Mouse (Mus musculus) limb, embryonic 14.5 days (tissue): ENCODE measurements around the gene Slco6d1. TPM values are rescaled to one million over a fixed set of nuclear protein-coding genes. Genes with fewer than 3 reads are reported as not detected.
"Not testable (repeated sequence)": the region's sequence is repeated elsewhere in the genome, so short reads cannot be mapped to it uniquely, and the experiment has no call there.

ENCODE experiments used
- ATAC-seq: fragments of 200-750 bp; cut with Nextera tagmentation; 2 replicates; pipeline ENCODE4 v1.8.0; 2017; ENCODE audit warnings: low read depth, moderate number of reproducible peaks, moderate TSS enrichment; ENCODE audit not compliant: low FRiP score
- DNase-seq: peaks from one replicate; pipeline ENCODE4 v3.0.0-alpha.2; 2015; ENCODE audit warnings: low spot score
- H3K27ac ChIP-seq: fragments of 300-500 bp; sonication (generic); replicated peaks from 2 replicates; pipeline ENCODE4 v1.5.1; 2014; ENCODE audit warnings: low read depth, mild to moderate bottlenecking, low read length, moderate library complexity, mixed read lengths
- H3K27me3 ChIP-seq: fragments of 300-500 bp; sonication (generic); 2 replicates; pipeline ENCODE4 v1.6.1; 2014; ENCODE audit warnings: low read length, mixed read lengths; ENCODE audit not compliant: control insufficient read depth, insufficient read depth
- H3K36me3 ChIP-seq: fragments of 300-500 bp; sonication (generic); 2 replicates; pipeline ENCODE4 v1.6.1; 2014; ENCODE audit warnings: mild to moderate bottlenecking, low read length, moderate library complexity, mixed read lengths; ENCODE audit not compliant: control insufficient read depth, insufficient read depth
- H3K4me1 ChIP-seq: fragments of 300-500 bp; sonication (generic); 2 replicates; pipeline ENCODE4 v1.6.1; 2014; ENCODE audit warnings: antibody characterized with exemption, low read length, mixed read lengths; ENCODE audit not compliant: control insufficient read depth, insufficient read depth
- H3K4me2 ChIP-seq: fragments of 300-500 bp; sonication (generic); replicated peaks from 2 replicates; pipeline ENCODE4 v1.6.1; 2014; ENCODE audit warnings: low read depth, mild to moderate bottlenecking, low read length, moderate library complexity; ENCODE audit not compliant: severe bottlenecking
- H3K4me3 ChIP-seq: fragments of 300-500 bp; sonication (generic); replicated peaks from 2 replicates; pipeline ENCODE4 v1.5.1; 2014; ENCODE audit warnings: low read length
- H3K9ac ChIP-seq: fragments of 300-500 bp; sonication (generic); 2 replicates; pipeline ENCODE4 v1.6.1; 2014; ENCODE audit warnings: mild to moderate bottlenecking, low read depth, low read length, moderate library complexity; ENCODE audit not compliant: severe bottlenecking
- H3K9me3 ChIP-seq: fragments of 300-500 bp; sonication (generic); 2 replicates; pipeline ENCODE4 v1.6.1; 2016; ENCODE audit warnings: low read length; ENCODE audit not compliant: control insufficient read depth
- POLR2A ChIP-seq: fragments of 200-500 bp; IDR thresholded peaks from 2 replicates; pipeline ENCODE4 v1.8.0; 2012; ENCODE audit warnings: inconsistent platforms, mild to moderate bottlenecking, moderate library complexity, borderline replicate concordance; ENCODE audit not compliant: insufficient read depth, insufficient read length; ENCODE audit errors: extremely low read depth
- WGBS: fragments of 180-500 bp; shearing (Covaris S2); extraction: QIAGEN DNeasy Blood & Tissue Kit; methylation state at CpG from one replicate; pipeline ENCODE4 v1.1.7; 2014; 5-methylcytosine and 5-hydroxymethylcytosine counted together
- polyA plus RNA-seq, 2 experiments: library from polyadenylated mRNA; depleted of rRNA in 1 of 2; stranded (reverse) in 1 of 2; unstranded in 1 of 2; fragments of >200 nt; fragmentation: Nextera tagmentation in 1 of 2; extraction: Ambion mirVana in 1 of 2; gene quantifications; 2 replicates each; pipeline versions ENCODE4 v1.2.1 to v1.2.3; 2012 to 2014

Gene Slco6d1
- polyA plus RNA-seq (2012; rRNA removed) (not detected in 2 replicates), polyA plus RNA-seq (2014; fragmentation: Nextera tagmentation; extraction: Ambion mirVana) (not detected in 2 replicates)

- H3K9me3 ChIP-seq = no peaks in the 10 kb centered on the region
- no peak within 1 kb of the TSS for H3K9ac ChIP-seq
- H3K27ac ChIP-seq = no peak within 1 kb of the TSS
- H3K4me1 ChIP-seq = no peaks in the 10 kb centered on the region
- no peaks in the 10 kb centered on the region for H3K27me3 ChIP-seq
- H3K36me3 ChIP-seq = no peaks in the 10 kb centered on the region
- ATAC-seq = no peak
- 83% methylated on average over 10 of the region's 10 CpGs for WGBS
- DNase-seq = no peak
- no peak within 1 kb of the TSS for H3K4me3 ChIP-seq
- H3K4me2 ChIP-seq = no peak within 1 kb of the TSS
- no peak for TF ChIP-seq POLR2A
These were observed at the start of gene Slco6d1 for GRCm38 (mm10) chr1:98420824-98421223. TSS of gene Slco6d1 (plus strand) at chr1:98421124.

GRCm38 (mm10) chr1:98392001-98392400, 28.9 kb upstream of the Slco6d1 start:
- H3K27me3 ChIP-seq = no peaks in the 10 kb centered on the region
- ATAC-seq = no peak
- TF ChIP-seq POLR2A = no peak

GRCm38 (mm10) chr1:98447929-98448328, 27.0 kb downstream of the Slco6d1 start:
- no peak for TF ChIP-seq POLR2A
- H3K4me1 ChIP-seq = no peaks in the 10 kb centered on the region
- 85% methylated on average over 4 of the region's 4 CpGs for WGBS
- no peak overlapping the region for H3K4me3 ChIP-seq
- no peak overlapping the region for H3K4me2 ChIP-seq
- H3K27ac ChIP-seq = no peak overlapping the region
- no peaks in the 10 kb centered on the region for H3K9me3 ChIP-seq
- no peak overlapping the region for H3K9ac ChIP-seq
- H3K27me3 ChIP-seq = no peaks in the 10 kb centered on the region
- ATAC-seq = no peak
- DNase-seq = no peak
- H3K36me3 ChIP-seq = no peaks in the 10 kb centered on the region

More at GRCm38 (mm10) chr1:98392001-98392400, 28.9 kb upstream of the Slco6d1 start:
- no peak overlapping the region for H3K4me3 ChIP-seq
- H3K9ac ChIP-seq = no peak overlapping the region
- no peak overlapping the region for H3K27ac ChIP-seq
- no peak overlapping the region for H3K4me2 ChIP-seq
- no peaks in the 10 kb centered on the region for H3K9me3 ChIP-seq
- DNase-seq = no peak
- H3K36me3 ChIP-seq = no peaks in the 10 kb centered on the region
- H3K4me1 ChIP-seq = no peaks in the 10 kb centered on the region

GRCm38 (mm10) chr1:98459224-98459623, 38.3 kb downstream of the Slco6d1 start:
- not testable (repeated sequence) for H3K9me3 ChIP-seq, H3K4me3 ChIP-seq, H3K36me3 ChIP-seq, H3K4me1 ChIP-seq, ATAC-seq, H3K27me3 ChIP-seq, H3K9ac ChIP-seq, H3K27ac ChIP-seq, DNase-seq, H3K4me2 ChIP-seq
- whole genome bisulfite sequencing = 88% methylated on average over 8 of the region's 8 CpGs

- not testable (repeated sequence) for H3K9me3 ChIP-seq, H3K9ac ChIP-seq, DNase-seq, ATAC-seq, H3K27me3 ChIP-seq, H3K4me3 ChIP-seq, H3K4me1 ChIP-seq, H3K4me2 ChIP-seq, H3K27ac ChIP-seq, H3K36me3 ChIP-seq
- 81% methylated on average over 1 of the region's 1 CpGs for WGBS
These were observed 55.5 kb downstream of the Slco6d1 start for GRCm38 (mm10) chr1:98476381-98476780.

GRCm38 (mm10) chr1:98479243-98479642, 58.3 kb downstream of the Slco6d1 start:
- no peak for DNase-seq
- no peak overlapping the region for H3K27ac ChIP-seq
- no peak overlapping the region for H3K4me3 ChIP-seq
- H3K36me3 ChIP-seq = no peaks in the 10 kb centered on the region
- H3K4me1 ChIP-seq = no peaks in the 10 kb centered on the region
- WGBS = 80% methylated on average over 2 of the region's 2 CpGs
- H3K4me2 ChIP-seq = no peak overlapping the region
- no peak for ATAC-seq
- TF ChIP-seq POLR2A = no peak
- no peaks in the 10 kb centered on the region for H3K9me3 ChIP-seq
- H3K27me3 ChIP-seq = no peaks in the 10 kb centered on the region
- no peak overlapping the region for H3K9ac ChIP-seq
